In genomic region chr6:86545236-86545635, GRCm38 (mm10) we compare ENCODE assay signal across 8 mouse cellular contexts. TPM values are rescaled to one million over a fixed set of nuclear protein-coding genes. Genes with fewer than 3 reads are reported as not detected.
DNase-seq lines count a peak whose midpoint lies in the region; TF ChIP-seq lines count a peak whose summit lies in the region.

No protein-coding gene starts in this region.

- TF ChIP-seq CTCF in heart, adult 2 months (IDR thresholded peaks at IDR 0.05), result peak; percentile 90
- TF ChIP-seq CTCF in testis, adult 2 months (IDR thresholded peaks at IDR 0.05; ENCODE audit: control insufficient read depth, insufficient read depth, insufficient replicate concordance, low read depth, low read length), result peak; percentile 24; the same call in 1 of the 2 replicates

- no peak overlapping the region for H3K9ac ChIP-seq in heart, adult 2 months (ENCODE audit: low read depth, low read length)

- H3K79me2 ChIP-seq in heart, adult 2 months (replicated peaks; ENCODE audit: control insufficient read depth, insufficient read depth, low read length), result no peaks in the 10 kb centered on the region

- peak; percentile 81 for TF ChIP-seq EP300 in heart, adult 2 months (IDR thresholded peaks at IDR 0.05; ENCODE audit: insufficient read depth, low read depth, low read length)

- intact Hi-C loops in heart, adult 2 months (cut with DNase I), result loop anchor here (1.0 to 5.0 kb wide), 3 partner anchors 37 to 126 kb away; no protein-coding TSS in a partner anchor

- TF ChIP-seq POLR2A in heart, adult 2 months (IDR thresholded peaks at IDR 0.05; ENCODE audit: insufficient read depth, low read depth, low read length), result no peak
- TF ChIP-seq POLR2A in testis, adult 2 months (IDR thresholded peaks at IDR 0.05; ENCODE audit: control insufficient read depth, low read depth, low read length), result no peak

- H3K4me3 ChIP-seq in heart, adult 2 months, result no peak overlapping the region
- H3K4me3 ChIP-seq in testis, adult 2 months (ENCODE audit: control insufficient read depth, low read depth, low read length), result no peak overlapping the region

- no peaks in the 10 kb centered on the region for H3K4me1 ChIP-seq in heart, adult 2 months (ENCODE audit: control insufficient read depth, insufficient read depth, low read length)
- H3K4me1 ChIP-seq in testis, adult 2 months (ENCODE audit: control insufficient read depth, insufficient read depth, low read length), result no peaks in the 10 kb centered on the region

- H3K36me3 ChIP-seq in heart, adult 2 months (ENCODE audit: control insufficient read depth, insufficient read depth, low read length), result no peaks in the 10 kb centered on the region
- H3K36me3 ChIP-seq in testis, adult 2 months (ENCODE audit: control insufficient read depth, insufficient read depth, low read length), result peaks cover 2% of the 10 kb centered on the region

- no peak for DNase-seq in heart, adult 2 months
- DNase-seq in heart, adult 8-10 months (ENCODE audit: low spot score), result no peak
- DNase-seq in testis, postnatal 10 days (ENCODE audit: low spot score), result no peak
- DNase-seq in embryo, embryonic 10.5 days (ENCODE audit: low spot score), result peak; percentile 57
- DNase-seq in lung, postnatal 25 days (ENCODE audit: low spot score), result peak; percentile 61
- no peak for DNase-seq in gastrocnemius, adult 8-10 months (ENCODE audit: low spot score in 2 of 2)
- DNase-seq in urinary bladder, adult 2 months (ENCODE audit: low spot score), result no peak

- no peaks in the 10 kb centered on the region for H3K27me3 ChIP-seq in heart, adult 2 months (ENCODE audit: control insufficient read depth, insufficient read depth, low read length)
- no peaks in the 10 kb centered on the region for H3K27me3 ChIP-seq in testis, adult 2 months (ENCODE audit: control insufficient read depth, insufficient read depth, low read length)

- 48% methylated on average over 4 of the region's 4 CpGs for whole genome bisulfite sequencing in heart, adult 2 months

- no peak overlapping the region for H3K27ac ChIP-seq in heart, adult 2 months
- H3K27ac ChIP-seq in testis, adult 2 months (ENCODE audit: control insufficient read depth, insufficient read depth, low read depth, low read length), result no peak overlapping the region

RNA-seq across cellular contexts. Expression of gene Pcbp1, which starts 19.1 kb away (rescaled TPM):
- total RNA-seq in heart, adult 2 months (2021), result 100 to 1,000 TPM; 155 to 164 TPM
- 72.9 and 85.8 TPM in 2 replicates for polyA plus RNA-seq in heart, adult 2 months (2012; rRNA removed)
- 100 to 1,000 TPM; 157 to 166 (median 162) TPM for total RNA-seq in heart, adult 8-10 months (2022)
- polyA plus RNA-seq in testis, adult 2 months (2012; rRNA removed), result 91.6 and 99.3 TPM in 2 replicates
- 100 to 1,000 TPM; 114 to 149 (median 126) TPM for total RNA-seq in gastrocnemius, adult 8-10 months (2022)
- 153 and 183 TPM in 2 replicates for polyA plus RNA-seq in urinary bladder, adult 2 months (2012; rRNA removed)

Comparison
In these comparisons a context has a peak if more than half of its experiments do, and no peak if none do; other contexts are left out.
1. DNase-seq: peak in embryo, embryonic 10.5 days (single experiment) and lung, postnatal 25 days (single experiment); none in heart, adult 2 months (0 of 2), heart, adult 8-10 months (single experiment), testis, postnatal 10 days (single experiment), gastrocnemius, adult 8-10 months (0 of 2) and urinary bladder, adult 2 months (single experiment).